Mouse (Mus musculus) cortical plate, adult 2 months (tissue): Measurements from ENCODE around the gene Hoxb13.

Source experiments
- CTCF ChIP-seq: fragments of 200-500 bp; IDR thresholded peaks from 2 replicates; pipeline ENCODE4 v1.5.1; 2011; ENCODE audit warnings: mild to moderate bottlenecking, control low read depth, low read length; ENCODE audit not compliant: insufficient read depth; ENCODE audit errors: extremely low read depth
- POLR2A ChIP-seq: fragments of 200-500 bp; IDR thresholded peaks from 2 replicates; pipeline ENCODE4 v1.6.1; 2011; ENCODE audit warnings: mild to moderate bottlenecking, low read length, control low read depth; ENCODE audit not compliant: insufficient read depth; ENCODE audit errors: extremely low read depth

GRCm38 (mm10) chr11:96172511-96173287 lies 21.4 kb upstream of the Hoxb13 start:
- TF ChIP-seq CTCF (no peak), POLR2A (no peak)
